Mouse (Mus musculus) MEL (cell line): ENCODE results near the gene Dlg2. TPM values are rescaled to one million over a fixed set of nuclear protein-coding genes. Genes with fewer than 3 reads are reported as not detected.

Source experiments
- DNase-seq: peaks from one replicate; pipeline ENCODE4 v3.0.0; 2011; ENCODE audit warnings: low read depth, low spot score
- H3K27ac ChIP-seq: 2 replicates; pipeline ENCODE4 v1.5.1; 2012; ENCODE audit warnings: low read depth, mild to moderate bottlenecking, control low read depth, low read length, moderate library complexity; ENCODE audit not compliant: control insufficient read depth
- H3K27me3 ChIP-seq, 2 experiments: fragments of 150-350 bp in 1 of 2; sonication (generic) in 1 of 2; 2 replicates each; pipeline ENCODE4 v1.6.1; 2012; ENCODE audit warnings: low read length in 2 of 2, mild to moderate bottlenecking in 2 of 2, improper control_type of control experiment in 1 of 2, moderate library complexity in 1 of 2; ENCODE audit not compliant: insufficient read depth in 2 of 2, control insufficient read depth in 1 of 2
- H3K36me3 ChIP-seq, 2 experiments: 2 replicates each; pipeline ENCODE4 v1.6.1; 2012 to 2014; ENCODE audit warnings: low read length in 2 of 2, improper control_type of control experiment in 1 of 2, inconsistent platforms in 1 of 2, mild to moderate bottlenecking in 1 of 2; ENCODE audit not compliant: insufficient read depth in 2 of 2, control insufficient read depth in 1 of 2
- H3K4me1 ChIP-seq, 2 experiments: fragments of 150-350 bp in 1 of 2; sonication (generic) in 1 of 2; 2 replicates each; pipeline ENCODE4 v1.6.1; 2012; ENCODE audit warnings: low read length in 2 of 2, improper control_type of control experiment in 1 of 2, mild to moderate bottlenecking in 1 of 2; ENCODE audit not compliant: insufficient read depth in 2 of 2, control insufficient read depth in 1 of 2
- H3K4me3 ChIP-seq, 2 experiments: fragments of 150-350 bp in 1 of 2; sonication (generic) in 1 of 2; 2 replicates each; pipeline ENCODE4 v1.5.1; 2012; ENCODE audit warnings: low read depth in 2 of 2, low read length in 2 of 2, mild to moderate bottlenecking in 2 of 2, moderate library complexity in 2 of 2, control low read depth in 1 of 2, improper control_type of control experiment in 1 of 2; ENCODE audit not compliant: control insufficient read depth in 1 of 2, insufficient read depth in 1 of 2
- H3K79me2 ChIP-seq: 2 replicates; pipeline ENCODE4 v1.6.1; 2012; ENCODE audit warnings: mild to moderate bottlenecking, low read length, moderate library complexity; ENCODE audit not compliant: control insufficient read depth, poor library complexity, insufficient read depth
- H3K9ac ChIP-seq: 2 replicates; pipeline ENCODE4 v1.6.1; 2012; ENCODE audit warnings: low read depth, mild to moderate bottlenecking, control low read depth, low read length, moderate library complexity; ENCODE audit not compliant: control insufficient read depth, poor library complexity, severe bottlenecking
- H3K9me3 ChIP-seq: fragments of 150-350 bp; sonication (generic); replicated peaks from 2 replicates; pipeline ENCODE4 v1.6.1; 2012; ENCODE audit warnings: mild to moderate bottlenecking, low read length, improper control_type of control experiment, moderate library complexity; ENCODE audit not compliant: insufficient read depth
- CTCF ChIP-seq, 3 experiments: IDR thresholded peaks in 2 of 3; conservative IDR thresholded peaks in 1 of 3; 2 replicates each; pipeline ENCODE4 v1.5.1; 2011 to 2012; ENCODE audit warnings: low read length in 3 of 3, low read depth in 2 of 3, mild to moderate bottlenecking in 2 of 3, improper control_type of control experiment in 1 of 3, inconsistent platforms in 1 of 3, mixed read lengths in 1 of 3, moderate library complexity in 1 of 3; ENCODE audit not compliant: control insufficient read depth in 1 of 3, insufficient read depth in 1 of 3, poor library complexity in 1 of 3, severe bottlenecking in 1 of 3
- E2F4 ChIP-seq: IDR thresholded peaks from 2 replicates; pipeline ENCODE4 v1.6.1; 2011; ENCODE audit warnings: low read depth, low read length, improper control_type of control experiment, borderline replicate concordance
- EP300 ChIP-seq, 2 experiments: IDR thresholded peaks; 2 replicates each; pipeline ENCODE4 v1.6.1; 2011; ENCODE audit warnings: improper control_type of control experiment in 2 of 2, low read length in 2 of 2, low read depth in 1 of 2, mild to moderate bottlenecking in 1 of 2
- ETS1 ChIP-seq: IDR thresholded peaks from 2 replicates; pipeline ENCODE4 v1.6.1; 2012; ENCODE audit warnings: low read depth, mild to moderate bottlenecking, inconsistent platforms, low read length, improper control_type of control experiment, moderate library complexity
- GABPA ChIP-seq: IDR thresholded peaks from 2 replicates; pipeline ENCODE4 v1.6.1; 2012; ENCODE audit warnings: low read depth, mild to moderate bottlenecking, inconsistent platforms, low read length, improper control_type of control experiment, moderate library complexity
- HCFC1 ChIP-seq: IDR thresholded peaks from 2 replicates; pipeline ENCODE4 v1.6.1; 2012; ENCODE audit warnings: low read depth, mild to moderate bottlenecking, inconsistent platforms, low read length, improper control_type of control experiment, moderate library complexity
- JUND ChIP-seq: IDR thresholded peaks from 2 replicates; pipeline ENCODE4 v1.6.1; 2011; ENCODE audit warnings: low read depth, mild to moderate bottlenecking, improper control_type of control experiment, low read length
- MAZ ChIP-seq: IDR thresholded peaks from 2 replicates; pipeline ENCODE4 v1.6.1; 2012; ENCODE audit warnings: low read depth, mild to moderate bottlenecking, inconsistent platforms, low read length, improper control_type of control experiment
- MEF2A ChIP-seq: IDR thresholded peaks from 2 replicates; pipeline ENCODE4 v1.6.1; 2014; ENCODE audit warnings: low read depth, mild to moderate bottlenecking, inconsistent platforms, low read length, improper control_type of control experiment; ENCODE audit not compliant: poor library complexity, insufficient replicate concordance, severe bottlenecking; ENCODE audit errors: extremely low read depth
- NRF1 ChIP-seq: IDR thresholded peaks from 2 replicates; pipeline ENCODE4 v1.6.1; 2014; ENCODE audit warnings: low read depth, mild to moderate bottlenecking, inconsistent platforms, low read length, improper control_type of control experiment, moderate library complexity; ENCODE audit not compliant: poor library complexity, insufficient read depth, severe bottlenecking
- POLR2AphosphoS5 ChIP-seq: IDR thresholded peaks from 2 replicates; pipeline ENCODE4 v1.6.1; 2012; ENCODE audit warnings: low read depth, borderline replicate concordance, mild to moderate bottlenecking, inconsistent platforms, low read length, moderate library complexity, mixed read lengths
- RAD21 ChIP-seq: IDR thresholded peaks from 2 replicates; pipeline ENCODE4 v1.6.1; 2011; ENCODE audit warnings: mild to moderate bottlenecking, low read depth, low read length, improper control_type of control experiment
- RCOR1 ChIP-seq: IDR thresholded peaks from 2 replicates; pipeline ENCODE4 v1.6.1; 2012; ENCODE audit warnings: low read depth, mild to moderate bottlenecking, inconsistent platforms, low read length, improper control_type of control experiment
- SIN3A ChIP-seq: IDR thresholded peaks from 2 replicates; pipeline ENCODE4 v1.6.1; 2012; ENCODE audit warnings: low read length, improper control_type of control experiment, inconsistent platforms
- TCF12 ChIP-seq: IDR thresholded peaks from 2 replicates; pipeline ENCODE4 v1.6.1; 2014; ENCODE audit warnings: low read depth, mild to moderate bottlenecking, inconsistent platforms, low read length, improper control_type of control experiment, moderate library complexity
- UBTF ChIP-seq: IDR thresholded peaks from 2 replicates; pipeline ENCODE4 v1.6.1; 2012; ENCODE audit warnings: low read depth, mild to moderate bottlenecking, inconsistent platforms, low read length, improper control_type of control experiment, moderate library complexity, borderline replicate concordance; ENCODE audit not compliant: insufficient read depth
- polyA plus RNA-seq, 2 experiments: library from polyadenylated mRNA; stranded (reverse) in 1 of 2; unstranded in 1 of 2; fragments of >175 nt in 1 of 2; fragments of >200 nt in 1 of 2; gene quantifications; 2 replicates each; pipeline versions ENCODE4 v1.2.1 to v1.2.4; 2012; ENCODE audit warnings: low replicate concordance in 2 of 2, low read depth in 1 of 2; ENCODE audit not compliant: insufficient read length in 2 of 2, insufficient read depth in 1 of 2, missing spikeins in 1 of 2
- total RNA-seq: library from RNA; depleted of rRNA; stranded (reverse); fragments of 300-350 nt; gene quantifications from 2 replicates; pipeline ENCODE4 v1.2.3, GENCODE M21; 2012

Dlg2 gene
- total and polyA plus RNA-seq, 3 experiments: 0.04 TPM; not detected in 2

DNA sequence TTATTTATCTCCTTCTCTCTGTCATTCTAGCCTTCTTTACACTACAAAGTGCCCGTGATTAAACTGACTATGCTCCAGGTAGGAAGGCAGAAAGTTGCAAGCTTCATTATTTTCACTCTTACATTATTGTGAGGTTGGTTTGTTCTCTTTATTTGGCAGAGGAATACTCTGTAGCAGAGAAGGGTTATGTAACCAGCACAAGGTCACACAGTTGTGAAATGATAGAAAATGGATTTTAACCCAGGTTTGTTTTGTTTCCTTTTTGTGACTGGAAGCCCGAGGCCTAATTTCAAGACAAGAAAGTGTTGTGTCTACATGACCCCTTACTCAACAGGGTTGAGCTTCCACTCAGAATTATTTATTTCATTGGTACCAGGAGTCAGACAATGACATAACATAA lies 609.6 kb downstream of the Dlg2 start:
- Histone ChIP-seq H3K79me2 (no peaks in the 10 kb centered on the region), H3K4me3 (no peak overlapping the region), H3K27me3 (no peaks in the 10 kb centered on the region), H3K9ac (no peak overlapping the region), H3K9me3 (no peaks in the 10 kb centered on the region), H3K36me3 (no peaks in the 10 kb centered on the region), H3K4me1 (no peaks in the 10 kb centered on the region), H3K27ac (no peak overlapping the region)
- no peak for DNase-seq
- TF ChIP-seq MAZ (no peak), SIN3A (no peak), EP300 (IDR thresholded peaks at IDR 0.05; ENCODE audit: low read depth in 1 of 2, low read length in 2 of 2) (no peak), E2F4 (no peak), RAD21 (no peak), CTCF (IDR thresholded peaks at IDR 0.05 in 2 of 3, conservative IDR thresholded peaks at IDR 0.05 in 1 of 3; ENCODE audit: control insufficient read depth in 1 of 3, insufficient read depth in 1 of 3, low read depth in 2 of 3, low read length in 3 of 3, poor library complexity in 1 of 3, severe bottlenecking in 1 of 3) (no peak), ETS1 (no peak), RCOR1 (no peak), POLR2AphosphoS5 (no peak), MEF2A (no peak), HCFC1 (no peak), NRF1 (no peak), JUND (no peak)

DNA sequence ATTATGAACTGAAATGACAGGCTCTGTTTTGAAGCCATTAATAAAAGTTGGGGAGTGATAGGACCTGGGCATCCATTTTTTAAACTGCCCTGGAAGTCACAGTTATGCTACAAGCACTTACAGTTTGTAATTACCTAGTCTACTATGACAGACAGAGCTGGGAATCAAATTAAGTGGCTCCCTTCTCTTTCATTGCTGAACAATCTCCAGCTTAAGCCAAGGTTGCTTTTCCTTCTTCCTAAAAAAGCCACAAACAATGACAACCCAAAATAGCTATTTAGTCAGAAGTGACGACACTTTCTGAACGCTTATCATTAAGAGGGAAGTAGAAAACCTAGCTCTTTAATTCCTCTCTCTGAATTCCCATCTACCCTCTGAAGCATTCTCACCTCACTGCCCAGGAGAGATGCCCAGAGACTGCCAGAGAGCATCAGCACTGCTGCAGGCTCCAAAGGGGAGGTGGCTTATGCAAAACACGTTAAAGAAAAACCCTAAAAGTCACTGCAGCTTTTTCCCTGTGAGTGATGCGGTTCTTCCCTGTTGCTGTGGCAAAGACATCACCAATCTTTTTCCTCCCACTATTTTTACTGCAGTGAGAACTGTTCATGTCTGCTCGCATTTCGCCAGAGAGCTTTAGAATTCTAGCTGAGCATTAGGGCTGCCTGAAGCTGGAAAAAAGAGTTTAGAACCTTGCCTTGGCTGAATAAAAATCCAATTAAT lies 612.9 kb downstream of the Dlg2 start:
- H3K36me3 ChIP-seq: no peaks in the 10 kb centered on the region
- no peaks in the 10 kb centered on the region for H3K79me2 ChIP-seq
- H3K9ac ChIP-seq: no peak overlapping the region

More for the DNA sequence above, 612.9 kb downstream of the Dlg2 start:
- DNase-seq: no peak
- no peaks in the 10 kb centered on the region for H3K4me1 ChIP-seq
- H3K9me3 ChIP-seq: no peaks in the 10 kb centered on the region
- H3K4me3 ChIP-seq: no peak overlapping the region
- H3K27me3 ChIP-seq: no peaks in the 10 kb centered on the region
- TF ChIP-seq TCF12 (no peak), GABPA (no peak), UBTF (no peak)
- H3K27ac ChIP-seq: no peak overlapping the region
